Mouse (Mus musculus) hematopoietic stem cell, adult 5-6 weeks (primary cell): ENCODE data around the gene E130208F15Rik. TPM values are rescaled to one million over a fixed set of nuclear protein-coding genes. Genes with fewer than 3 reads are reported as not detected.

ENCODE experiments used
- ATAC-seq, 2 experiments: fragments of 125-278 bp in 1 of 2; replicated peaks in 1 of 2; 2 replicates each; pipeline ENCODE4 v1.8.0; 2016 to 2017; ENCODE audit warnings: inconsistent platforms in 2 of 2, mild to moderate bottlenecking in 2 of 2, moderate number of reproducible peaks in 2 of 2, low read depth in 1 of 2, moderate TSS enrichment in 1 of 2; ENCODE audit not compliant: low FRiP score in 2 of 2, poor library complexity in 2 of 2, severe bottlenecking in 2 of 2, insufficient read depth in 1 of 2, low TSS enrichment in 1 of 2
- total RNA-seq: library from RNA; stranded (forward); fragments of 172-1452, 232-1000 nt; gene quantifications from 2 replicates; pipeline ENCODE4 v1.2.3, GENCODE M21; 2017

Gene E130208F15Rik
- total RNA-seq, 1 experiment from 2014 or later, result 3.9 TPM

DNA sequence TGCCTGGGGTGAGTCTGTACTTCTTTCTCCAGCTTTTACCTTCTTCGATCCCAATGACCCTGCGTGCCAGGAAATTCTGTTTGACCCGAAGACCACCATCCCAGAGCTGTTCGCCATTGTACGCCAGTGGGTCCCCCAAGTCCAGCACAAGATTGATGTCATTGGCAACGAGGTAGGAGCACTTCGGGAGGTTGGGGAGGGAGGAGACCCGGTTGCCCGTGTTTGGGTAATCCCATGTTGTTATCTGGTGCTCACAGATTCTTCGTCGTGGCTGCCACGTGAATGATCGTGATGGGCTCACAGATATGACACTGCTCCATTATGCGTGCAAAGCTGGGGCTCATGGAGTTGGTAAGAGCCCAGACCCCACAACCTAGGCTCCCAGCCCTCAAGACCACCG lies 24.7 kb upstream of the E130208F15Rik start:
- ATAC-seq, result no peak

DNA sequence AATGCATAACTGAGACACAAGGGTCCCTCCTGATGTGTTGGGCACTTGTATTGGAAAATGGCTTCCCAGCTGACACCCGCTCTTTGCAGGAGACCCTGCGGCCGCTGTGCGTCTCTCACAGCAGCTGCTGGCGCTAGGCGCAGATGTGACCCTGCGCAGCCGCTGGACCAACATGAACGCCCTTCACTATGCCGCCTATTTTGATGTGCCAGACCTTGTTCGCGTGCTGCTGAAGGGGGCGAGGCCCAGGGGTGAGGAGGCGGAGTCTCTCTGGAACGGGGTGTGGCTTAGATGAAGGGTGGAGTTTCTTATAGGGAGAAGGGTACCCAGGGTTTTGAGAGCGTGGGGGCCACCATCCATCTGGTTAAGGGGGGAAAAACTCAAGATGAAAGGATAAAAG lies 24.3 kb upstream of the E130208F15Rik start:
- no peak for ATAC-seq

DNA sequence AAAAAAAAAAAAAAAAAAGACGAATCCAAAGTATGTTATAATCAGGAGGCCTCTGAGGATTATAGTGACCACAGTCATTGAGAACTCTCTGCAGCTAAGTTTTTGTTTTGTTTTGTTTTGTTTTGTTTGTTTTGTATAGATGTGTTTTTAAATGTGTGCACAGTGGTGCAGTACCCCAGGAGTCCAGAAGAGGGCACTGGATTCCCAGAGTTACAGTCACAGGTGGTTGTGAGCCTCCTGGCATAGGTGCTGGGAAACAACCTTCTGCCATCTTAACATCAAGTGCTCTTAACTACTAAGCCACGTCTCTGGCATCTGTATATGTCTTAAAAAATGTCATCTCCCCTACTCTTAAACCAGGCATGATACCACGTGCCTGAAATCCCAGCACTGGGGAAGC lies 20.6 kb upstream of the E130208F15Rik start:
- ATAC-seq, result peak; percentile 38 to 49; a peak in 2 of 4 replicates

DNA sequence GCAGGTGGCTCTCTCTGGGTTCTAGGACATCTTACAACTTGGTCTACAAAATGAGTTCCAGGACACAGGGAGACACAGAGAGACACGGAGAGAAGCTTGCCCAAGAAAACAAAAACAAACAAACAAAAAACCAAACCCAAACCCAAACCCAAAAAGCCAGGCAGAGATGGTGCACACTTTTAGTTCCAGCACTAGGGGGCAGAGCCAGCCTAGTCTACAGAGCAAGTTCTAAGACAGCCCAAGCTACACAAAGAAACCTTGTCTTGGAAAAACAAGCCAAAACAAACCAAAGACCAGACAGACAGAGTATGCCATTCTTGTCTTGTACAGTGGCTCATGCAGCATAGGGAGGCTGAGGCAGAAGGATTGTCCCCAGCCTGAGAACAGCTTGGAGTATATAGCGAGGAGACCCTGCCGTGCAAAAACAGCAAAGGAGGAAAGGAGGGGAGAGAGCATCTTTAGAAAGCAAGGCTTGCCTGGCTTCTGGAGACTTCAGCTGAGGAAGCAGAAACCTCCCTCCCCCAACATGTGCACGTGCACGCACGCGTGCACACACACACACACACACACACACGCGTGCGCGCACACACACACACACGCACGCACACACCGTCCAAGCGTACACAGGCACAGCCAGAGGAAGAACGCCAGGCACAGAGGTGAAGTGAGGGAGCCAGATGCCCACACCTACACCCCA lies 15.3 kb upstream of the E130208F15Rik start:
- no peak for ATAC-seq

DNA sequence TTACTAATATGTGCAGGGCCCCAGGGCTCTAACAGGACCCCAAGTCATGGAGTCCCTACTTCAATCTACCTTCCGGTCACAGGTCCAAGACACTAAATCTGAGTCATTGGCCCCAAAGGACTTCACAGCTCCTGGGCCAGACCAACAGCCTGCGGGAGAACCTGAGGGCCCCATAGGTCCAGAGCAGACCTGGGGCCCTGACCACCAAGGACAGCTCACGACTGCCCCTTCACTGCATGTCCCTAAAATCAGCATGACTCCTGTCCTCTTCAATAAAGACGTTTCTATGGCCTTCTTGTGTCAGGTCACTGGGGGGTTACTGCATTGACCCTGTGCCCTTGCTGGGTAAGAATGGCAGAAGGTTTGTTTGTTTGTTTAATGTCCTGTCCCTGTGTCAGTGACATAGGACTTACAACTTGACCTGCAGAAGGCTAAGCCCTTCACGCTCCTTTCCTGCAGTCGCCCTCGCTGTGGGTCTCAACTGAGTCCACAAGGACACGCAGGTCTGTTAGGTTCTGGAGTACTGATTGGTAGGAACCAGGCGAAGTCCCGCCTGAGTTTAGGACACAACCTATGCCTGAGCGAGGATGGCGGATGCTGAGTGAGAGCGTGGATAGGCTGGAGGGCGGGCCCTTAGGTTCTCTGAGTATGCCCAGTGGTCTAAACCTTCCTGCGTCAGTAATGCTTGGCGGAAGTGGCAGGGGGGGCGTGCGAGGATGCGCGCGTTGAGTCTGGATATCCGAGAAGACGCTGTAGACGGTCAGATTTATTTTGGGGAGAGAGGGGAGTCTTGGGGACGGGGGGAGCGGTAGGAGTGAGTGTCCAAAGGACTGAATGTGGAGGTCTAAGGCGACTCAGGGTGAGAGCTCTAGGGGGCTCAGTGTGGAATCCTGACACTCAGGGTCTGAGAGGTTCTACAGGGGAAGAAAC lies 13.2 kb upstream of the E130208F15Rik start, which contains the start of gene Alkbh6:
Gene Alkbh6, plus strand, starts transcription at position 642 of the 930 bp plus-strand sequence.
- ATAC-seq, result peak; percentile 99

DNA sequence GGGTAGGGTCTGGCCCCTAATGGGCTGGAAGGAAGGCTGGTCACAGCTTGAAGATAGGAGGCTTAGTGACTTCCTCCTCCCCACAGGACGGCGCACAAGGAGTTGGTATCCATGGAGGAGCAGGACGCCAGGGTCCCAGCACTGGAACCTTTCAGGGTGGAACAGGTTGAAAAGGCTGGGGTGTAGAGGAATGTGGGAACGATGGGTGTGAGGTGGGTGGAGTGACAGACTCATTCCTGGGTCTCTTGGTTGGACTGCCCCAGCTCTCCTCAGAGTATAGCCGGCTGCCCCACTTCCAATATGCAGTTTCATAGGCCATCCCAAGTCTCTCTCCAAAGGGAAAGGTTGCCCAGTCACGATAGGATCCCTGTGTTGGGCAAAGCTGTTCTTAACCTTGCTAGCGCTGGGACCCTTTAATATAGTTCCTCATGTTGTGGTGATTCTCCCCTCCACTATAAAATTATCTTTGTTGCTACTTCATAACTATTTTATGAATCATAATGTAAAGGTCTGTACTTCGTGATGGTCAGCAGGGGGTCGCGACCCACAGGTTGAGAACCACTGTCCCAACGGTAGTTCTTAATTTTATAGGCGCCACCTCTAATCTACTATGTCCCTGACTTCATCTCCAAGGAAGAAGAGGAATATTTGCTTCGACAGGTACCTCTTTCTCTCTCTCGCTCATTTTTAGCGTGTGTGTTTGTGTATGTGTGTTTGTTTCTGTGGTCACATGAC lies 12.0 kb upstream of the E130208F15Rik start:
- ATAC-seq, result no peak

DNA sequence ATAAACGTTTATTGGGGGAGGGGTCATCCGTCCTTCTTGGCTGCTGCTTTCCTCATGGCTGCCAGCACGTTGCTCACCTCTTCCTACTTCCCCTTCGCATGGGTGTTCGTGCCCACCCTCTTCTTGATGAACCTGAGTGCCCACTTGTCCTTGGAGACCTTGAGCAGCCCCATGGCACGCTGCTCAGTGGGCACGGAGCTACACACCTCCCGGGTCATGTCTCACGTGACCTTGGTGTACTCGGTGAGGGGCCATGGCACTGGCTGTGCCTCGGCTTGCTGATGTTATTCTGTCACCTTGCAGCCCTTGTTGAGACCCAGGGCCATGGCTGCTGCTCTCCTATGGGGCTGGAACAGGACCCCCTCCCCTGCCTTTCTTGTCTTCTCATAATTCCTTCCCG lies 11.4 kb upstream of the E130208F15Rik start:
- ATAC-seq, result no peak

DNA sequence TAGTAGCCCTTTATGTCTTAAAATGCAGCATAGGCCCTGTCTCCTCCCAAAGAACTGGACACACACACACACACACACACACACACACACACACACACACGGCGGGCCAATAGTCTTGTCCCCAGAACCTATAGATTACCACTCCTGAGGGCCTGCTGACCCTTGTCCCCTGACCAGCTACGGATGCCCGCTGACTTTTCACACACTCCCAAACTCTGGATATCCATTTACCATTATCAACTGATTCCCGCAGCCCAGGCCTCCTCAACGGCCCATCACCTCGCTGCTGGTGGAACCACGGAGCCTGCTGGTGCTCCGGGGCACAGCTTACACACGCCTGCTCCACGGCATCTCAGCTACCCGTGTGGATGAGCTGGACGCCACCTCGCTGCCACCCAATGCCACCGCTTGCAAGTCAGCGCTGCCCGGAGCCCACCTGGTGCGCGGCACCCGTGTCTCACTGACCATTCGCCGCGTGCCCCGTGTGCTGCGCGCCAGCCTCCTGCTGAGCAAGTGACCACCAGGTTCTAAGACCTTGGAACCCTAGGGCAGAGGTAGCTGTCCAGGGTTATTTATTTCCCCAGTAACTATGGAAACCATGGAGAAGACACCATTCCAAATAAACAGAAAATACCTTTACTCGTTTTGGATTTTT lies 7.7 kb upstream of the E130208F15Rik start:
- ATAC-seq, result no peak

DNA sequence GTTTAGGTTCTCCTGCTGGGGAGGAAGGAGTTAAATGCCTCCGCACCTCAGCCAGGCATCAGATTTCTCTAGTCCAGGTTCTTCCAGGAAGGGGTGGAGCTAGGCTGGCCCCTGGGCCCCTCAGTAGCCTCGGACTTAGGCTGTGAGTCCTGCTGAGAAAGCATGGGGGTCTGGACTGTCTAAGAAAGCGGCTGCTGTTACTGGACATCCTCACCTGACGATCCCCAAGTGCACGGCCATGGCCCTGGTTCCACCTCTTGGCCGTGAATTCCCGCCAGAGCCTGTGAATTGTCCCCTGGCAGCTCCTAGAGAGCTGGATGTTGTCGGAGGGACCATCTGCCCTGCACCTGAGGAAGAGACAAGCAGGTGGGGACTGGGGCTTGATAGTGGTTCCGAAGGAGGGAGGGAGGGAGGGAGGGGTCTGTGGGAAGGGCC lies 6.8 kb upstream of the E130208F15Rik start, which contains the start of gene Syne4:
Gene Syne4, plus strand, starts transcription at position 87 of the 435 bp plus-strand sequence.
- ATAC-seq, result no peak

DNA sequence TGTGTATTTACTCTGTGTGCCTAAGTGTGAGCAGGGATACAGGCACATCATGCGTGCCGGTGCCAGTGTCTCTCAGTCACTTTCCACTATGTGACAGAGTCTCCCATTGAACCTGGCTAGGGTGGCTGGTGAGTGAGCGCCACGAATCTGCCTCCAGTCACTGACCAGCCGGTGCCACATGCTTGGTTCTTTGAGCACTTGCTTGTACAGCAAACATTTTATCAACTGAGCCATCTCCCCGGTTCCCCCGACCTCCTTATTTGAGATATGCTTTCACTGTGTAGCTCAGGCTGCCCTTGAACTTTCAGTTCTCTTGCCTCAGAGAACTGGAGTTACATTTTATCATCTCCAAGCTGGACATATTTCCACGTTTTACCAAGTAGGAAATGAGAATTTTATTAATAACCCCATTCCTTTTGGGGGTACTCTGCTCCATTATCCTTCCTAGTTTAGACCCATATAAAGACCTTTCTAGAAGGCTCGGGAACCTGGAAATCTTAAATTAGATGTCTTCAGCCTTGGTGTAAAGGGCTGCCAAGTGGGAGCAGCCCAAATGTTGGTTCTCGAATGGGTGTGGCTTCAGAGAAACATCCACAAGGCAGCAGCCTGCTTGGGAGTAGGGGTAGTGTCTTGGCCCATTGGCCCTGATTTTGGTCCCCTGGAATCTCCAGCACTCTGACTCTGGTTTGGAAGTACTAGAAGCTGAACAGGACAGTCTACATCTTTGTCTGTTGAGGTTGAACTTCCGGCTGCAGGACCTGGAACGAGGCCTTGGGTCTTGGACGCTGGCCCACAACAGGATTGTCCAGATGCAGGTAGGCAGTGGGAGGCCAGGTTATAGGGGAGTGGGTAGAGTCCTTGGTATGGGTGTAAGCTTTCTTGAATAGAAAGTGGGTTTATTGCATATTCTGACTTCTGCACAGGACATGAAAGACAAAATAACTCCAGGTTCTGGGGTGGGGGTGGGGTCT lies 5.7 kb upstream of the E130208F15Rik start:
- no peak for ATAC-seq

DNA sequence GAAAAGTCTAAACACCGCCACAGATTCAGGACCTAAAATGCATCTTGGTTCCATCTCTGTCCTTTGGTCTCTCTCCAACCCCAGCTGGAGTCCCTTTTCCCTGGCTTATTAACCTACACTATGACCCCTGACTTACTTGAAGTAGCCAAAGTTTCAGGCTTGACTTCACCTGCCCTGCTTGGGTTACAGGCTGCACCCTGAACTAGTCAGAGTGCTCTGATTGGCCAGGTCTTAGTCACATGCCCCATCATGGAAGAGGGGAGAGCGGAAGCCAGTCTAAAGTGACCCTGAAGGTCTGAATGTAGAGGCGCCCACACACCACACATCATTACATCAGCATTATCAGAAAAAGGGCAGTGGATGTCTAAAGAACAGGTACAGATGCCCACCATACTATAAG lies 3.4 kb upstream of the E130208F15Rik start:
- no peak for ATAC-seq

DNA sequence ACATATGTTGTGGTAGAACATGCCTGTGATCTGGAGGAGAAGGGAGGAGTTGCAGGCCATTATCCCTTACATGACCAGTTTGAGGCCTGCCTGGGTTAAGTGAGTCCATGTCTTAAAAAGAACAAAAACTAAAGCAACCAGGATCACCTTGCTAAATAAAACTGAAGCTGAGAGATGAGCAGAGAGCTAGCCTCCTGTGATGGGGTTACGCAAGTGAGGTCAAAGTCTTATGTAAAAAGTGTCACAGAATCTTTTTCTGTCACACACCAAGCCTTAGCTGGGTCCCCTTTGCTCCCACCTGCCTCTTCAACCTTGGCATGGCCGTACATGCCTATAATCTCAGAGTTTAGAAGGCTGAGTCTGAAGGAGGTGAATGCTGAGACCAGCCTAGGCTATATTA lies 594 bp upstream of the E130208F15Rik start:
- ATAC-seq, result no peak

DNA sequence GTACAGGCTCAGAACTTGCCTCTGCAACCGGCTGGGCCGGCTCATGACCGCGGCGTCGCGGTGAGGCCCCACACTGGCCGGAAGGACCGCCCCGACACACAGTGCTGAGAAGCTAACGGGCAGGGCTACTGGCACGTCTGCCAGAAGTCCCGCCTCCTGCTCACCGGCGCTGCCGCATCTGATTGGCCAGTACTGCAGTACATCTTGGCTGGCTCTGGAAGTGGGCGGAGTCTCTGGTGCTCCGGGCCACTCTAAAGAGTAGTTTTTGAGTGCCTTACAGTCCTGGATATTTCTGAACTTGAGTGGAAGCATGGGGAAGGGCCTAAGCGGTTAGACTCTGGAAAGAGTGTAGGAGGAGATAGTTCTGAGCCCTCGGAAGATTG lies 736 bp downstream of the E130208F15Rik start:
- ATAC-seq, result peak; percentile 95

DNA sequence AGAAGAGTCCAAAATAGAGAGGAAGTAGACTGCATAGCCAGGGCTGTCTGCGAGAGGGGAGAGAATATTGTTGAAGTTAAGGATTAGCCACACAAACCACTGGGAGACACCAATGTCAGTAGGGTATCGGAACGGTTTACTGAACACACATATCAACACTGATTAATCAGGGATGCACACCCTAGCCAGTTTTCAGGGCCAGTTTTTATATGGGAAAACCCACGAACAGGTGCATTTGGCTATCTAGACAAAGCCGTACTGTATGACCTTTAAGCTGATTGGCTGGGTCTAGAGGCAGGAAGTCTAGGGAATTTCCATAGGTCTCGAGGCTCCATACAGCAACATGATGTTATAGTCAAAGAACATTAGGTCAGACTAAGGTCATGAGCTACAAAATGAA lies 1.3 kb downstream of the E130208F15Rik start:
- 0 out of 4 replicates have a peak, but pooled peaks of 1 of the 2 experiments have one; percentile 5 for ATAC-seq

DNA sequence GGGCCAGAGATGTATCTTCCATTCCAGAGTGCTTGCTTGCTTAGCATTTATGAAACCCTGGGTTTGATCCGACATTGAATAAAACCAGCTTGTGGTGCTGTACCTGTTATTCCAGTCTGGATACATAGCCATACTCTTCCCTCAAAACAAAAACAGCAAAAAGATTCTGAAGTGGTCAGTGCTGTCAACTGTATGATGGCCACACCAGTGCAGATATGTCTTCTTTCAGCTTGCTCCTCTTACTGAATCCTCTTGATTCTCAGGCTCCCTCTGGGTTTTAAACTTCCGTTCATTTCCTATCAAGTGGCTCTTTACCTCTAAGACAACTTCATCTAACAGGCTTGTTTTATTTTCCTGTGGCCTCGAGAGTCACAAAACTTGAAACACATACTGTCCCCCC lies 2.3 kb downstream of the E130208F15Rik start, which contains the start of gene Sdhaf1:
Gene Sdhaf1, minus strand, starts transcription at position 101 of the 400 bp plus-strand sequence.
- ATAC-seq, result no peak

DNA sequence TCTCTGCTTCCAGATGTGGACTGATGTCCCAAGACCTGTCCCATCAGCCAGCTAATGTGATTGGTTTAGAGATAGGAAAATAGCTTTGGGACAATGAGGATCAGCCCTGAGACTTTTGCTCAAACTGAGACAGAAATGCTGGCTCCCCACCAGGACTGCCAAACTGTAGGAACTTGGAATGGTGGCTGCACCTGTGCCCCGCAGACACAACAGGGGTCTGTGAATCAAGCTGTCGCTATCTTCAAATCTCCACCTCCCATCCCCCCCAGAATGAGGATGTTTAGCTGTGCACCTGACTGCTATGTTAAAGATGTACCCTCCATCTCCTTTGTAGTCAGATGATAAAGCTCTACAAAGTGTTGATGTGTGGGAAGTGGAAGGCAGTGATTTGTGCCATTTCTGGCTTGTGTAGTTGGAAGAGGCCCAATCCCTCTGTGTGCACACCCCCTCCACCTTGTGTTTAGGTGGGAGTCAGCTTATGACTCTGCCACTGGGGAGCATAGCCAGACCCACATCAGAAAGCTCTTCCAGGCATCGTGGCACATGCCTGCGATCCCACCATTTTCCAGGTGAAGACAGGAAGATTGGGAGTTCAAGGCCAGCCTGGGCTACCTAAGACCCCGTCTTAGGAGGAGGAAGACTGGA lies 2.9 kb downstream of the E130208F15Rik start:
- ATAC-seq, result no peak
